Mouse (Mus musculus): ENCODE measurements around the gene Rbm47. TPM values are rescaled to one million over a fixed set of nuclear protein-coding genes. Genes with fewer than 3 reads are reported as not detected.

Gene Rbm47
- total RNA-seq, 1 experiment from 2014 or later, result 1.9 TPM

DNA sequence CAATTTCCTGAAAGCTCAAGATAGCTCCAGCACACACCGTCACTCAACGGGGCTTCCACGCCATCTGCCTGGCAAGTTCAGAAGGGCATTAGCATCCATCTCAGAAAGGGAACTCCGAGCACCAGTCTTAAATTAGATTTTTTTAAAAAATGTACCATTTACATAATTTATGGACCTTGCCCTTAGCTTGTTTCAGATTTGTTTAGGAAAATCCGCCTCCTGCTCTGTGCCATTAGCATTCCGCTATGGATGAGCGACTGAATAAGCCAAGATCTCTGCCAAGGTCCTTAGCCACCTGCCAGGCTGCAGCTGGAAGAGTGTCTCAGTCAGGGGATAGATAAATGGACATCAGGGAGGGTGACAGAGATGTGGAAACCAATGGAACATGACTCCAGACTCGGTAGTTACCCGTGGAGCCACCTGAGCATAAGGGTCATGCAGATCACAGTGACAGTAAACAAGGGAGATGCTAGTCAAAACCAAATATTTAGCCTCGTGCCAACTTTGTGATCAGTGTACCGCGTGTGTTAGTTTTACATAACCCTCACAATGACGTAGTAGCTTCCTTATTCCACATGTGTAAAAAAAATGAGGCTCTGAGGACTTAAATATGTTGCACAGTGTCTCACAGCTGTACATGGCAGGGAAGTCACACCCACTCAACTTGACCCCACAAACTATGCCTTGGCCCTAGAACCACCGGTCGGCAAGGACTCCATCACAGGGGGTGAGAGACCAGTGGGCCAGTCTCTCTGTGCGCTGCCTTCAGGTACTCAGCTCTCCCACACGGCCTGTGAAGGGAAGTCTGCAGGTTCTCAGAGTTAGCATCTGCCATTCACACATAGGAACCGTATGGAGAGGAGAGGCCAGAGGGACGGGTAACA, 110.6 kb downstream of the Rbm47 start:
- peak in 1 of 2 experiments; percentile 14; a peak in 1 of 4 replicates for ATAC-seq (replicated peaks in 1 of 2; ENCODE audit: insufficient read depth in 1 of 2, low FRiP score in 2 of 2, low TSS enrichment in 1 of 2, low read depth in 1 of 2, poor library complexity in 2 of 2, severe bottlenecking in 2 of 2)

DNA sequence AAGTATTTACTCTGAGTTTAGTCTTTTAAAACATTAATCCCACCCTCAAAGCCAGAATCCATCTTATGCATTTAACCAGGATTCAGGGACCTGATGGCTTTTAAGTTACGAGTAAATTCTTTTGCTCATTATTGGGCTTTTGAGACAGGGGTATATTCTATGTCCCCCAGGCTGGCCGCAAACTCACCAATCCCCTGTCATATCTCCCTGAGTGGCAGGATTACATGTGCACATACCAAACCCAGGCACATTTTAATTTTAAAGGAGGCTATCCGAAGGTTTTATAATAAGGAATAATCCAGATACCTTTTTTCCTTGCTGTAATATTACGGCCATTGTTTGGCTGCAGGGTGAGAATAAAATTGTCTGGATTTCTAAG, 111.3 kb downstream of the Rbm47 start:
- no peak for ATAC-seq (replicated peaks in 1 of 2; ENCODE audit: insufficient read depth in 1 of 2, low FRiP score in 2 of 2, low TSS enrichment in 1 of 2, low read depth in 1 of 2, poor library complexity in 2 of 2, severe bottlenecking in 2 of 2)

DNA sequence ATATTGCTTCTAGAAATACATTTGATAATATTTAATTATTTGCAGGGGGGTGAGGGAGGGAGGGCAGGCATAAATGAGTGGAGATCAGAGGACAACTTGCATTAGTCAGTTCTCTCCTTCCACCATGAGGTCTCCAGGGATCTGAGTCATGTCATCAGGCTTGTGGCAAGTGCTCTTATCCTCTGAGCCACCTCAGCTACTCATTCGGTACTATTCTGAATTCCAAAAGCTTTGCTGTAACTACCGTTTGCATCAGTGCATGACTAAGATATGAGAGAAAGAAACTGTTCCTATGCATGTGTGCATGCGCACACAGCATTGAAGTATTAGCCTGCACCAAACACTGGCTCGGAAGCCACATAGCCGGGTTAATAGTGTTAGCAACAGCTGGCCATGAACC, 114.1 kb downstream of the Rbm47 start:
- no peak for ATAC-seq (replicated peaks in 1 of 2; ENCODE audit: insufficient read depth in 1 of 2, low FRiP score in 2 of 2, low TSS enrichment in 1 of 2, low read depth in 1 of 2, poor library complexity in 2 of 2, severe bottlenecking in 2 of 2)

DNA sequence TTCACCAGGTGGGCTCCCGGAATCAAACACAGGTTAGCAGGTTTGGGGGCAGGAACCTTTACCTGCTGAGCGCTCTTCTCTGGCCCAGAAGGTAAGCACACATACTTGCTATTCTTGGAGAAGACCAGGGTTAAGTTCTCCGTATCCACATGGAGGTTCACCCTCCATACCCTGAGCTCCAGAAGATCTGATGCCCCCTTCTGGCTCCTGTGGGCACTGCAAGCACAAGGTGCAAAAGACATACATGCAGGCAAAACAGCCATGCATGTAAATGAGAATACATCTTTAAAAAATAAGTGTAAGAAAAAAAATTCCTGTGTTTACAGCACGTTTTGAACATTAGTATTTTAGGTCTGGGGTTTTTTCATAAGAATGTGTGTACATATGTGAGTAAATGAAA, 116.2 kb downstream of the Rbm47 start:
- ATAC-seq (replicated peaks in 1 of 2; ENCODE audit: insufficient read depth in 1 of 2, low FRiP score in 2 of 2, low TSS enrichment in 1 of 2, low read depth in 1 of 2, poor library complexity in 2 of 2, severe bottlenecking in 2 of 2), result no peak

DNA sequence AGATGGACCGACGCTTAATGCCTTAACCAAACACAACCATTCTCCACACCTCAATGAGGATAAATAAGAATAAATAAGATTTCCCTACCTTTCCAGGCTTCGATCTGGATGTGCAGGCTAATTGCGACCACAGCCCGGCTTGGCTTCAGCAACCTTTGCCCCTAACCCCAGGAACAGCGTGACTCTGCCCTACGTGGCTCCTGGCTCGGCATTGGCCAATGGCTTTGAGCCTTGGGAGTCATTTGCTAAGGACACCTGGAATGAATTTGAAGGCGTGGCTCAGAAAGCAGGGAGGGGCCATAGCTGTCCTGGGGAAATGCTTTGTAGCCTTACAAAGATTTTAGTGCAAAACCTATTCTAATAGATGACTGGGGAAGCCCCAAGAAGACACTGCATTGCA, 118.5 kb downstream of the Rbm47 start:
- ATAC-seq (replicated peaks in 1 of 2; ENCODE audit: insufficient read depth in 1 of 2, low FRiP score in 2 of 2, low TSS enrichment in 1 of 2, low read depth in 1 of 2, poor library complexity in 2 of 2, severe bottlenecking in 2 of 2), result no peak

DNA sequence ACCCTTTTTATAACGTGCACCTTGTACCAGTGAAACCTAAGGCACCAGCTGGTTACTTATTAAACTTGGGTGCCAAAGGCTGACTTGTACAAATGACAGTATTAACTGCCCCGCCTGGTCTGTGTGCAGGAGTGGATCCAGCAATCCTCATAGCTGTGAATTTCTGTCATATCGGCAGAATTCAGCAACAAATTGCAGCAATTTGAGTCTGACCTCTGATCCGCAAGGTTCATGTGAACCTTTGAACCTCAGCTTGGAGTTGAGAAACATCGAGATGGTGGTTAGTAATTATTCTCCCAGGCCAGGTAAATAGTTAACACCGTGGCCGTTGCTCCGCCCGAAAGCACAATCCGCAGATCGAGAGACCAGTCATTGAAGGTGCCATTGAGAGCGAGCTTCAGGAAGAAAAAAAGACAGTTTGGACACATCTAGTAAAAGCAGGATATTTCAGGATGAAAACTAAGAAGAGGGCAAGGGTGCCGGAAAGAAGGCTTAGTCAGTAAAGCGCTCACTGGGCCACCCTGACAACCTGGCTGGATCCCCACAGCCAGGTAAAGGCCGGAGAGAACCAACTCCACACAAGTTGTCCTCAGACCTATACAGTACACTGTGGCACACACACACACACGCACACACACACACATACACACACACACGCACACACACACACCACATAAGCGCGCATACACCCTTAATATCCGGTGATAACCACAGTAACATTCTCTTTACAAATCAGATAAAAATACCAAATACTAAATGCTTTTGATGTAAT, 120.0 kb downstream of the Rbm47 start:
- ATAC-seq (replicated peaks in 1 of 2; ENCODE audit: insufficient read depth in 1 of 2, low FRiP score in 2 of 2, low TSS enrichment in 1 of 2, low read depth in 1 of 2, poor library complexity in 2 of 2, severe bottlenecking in 2 of 2), result no peak

DNA sequence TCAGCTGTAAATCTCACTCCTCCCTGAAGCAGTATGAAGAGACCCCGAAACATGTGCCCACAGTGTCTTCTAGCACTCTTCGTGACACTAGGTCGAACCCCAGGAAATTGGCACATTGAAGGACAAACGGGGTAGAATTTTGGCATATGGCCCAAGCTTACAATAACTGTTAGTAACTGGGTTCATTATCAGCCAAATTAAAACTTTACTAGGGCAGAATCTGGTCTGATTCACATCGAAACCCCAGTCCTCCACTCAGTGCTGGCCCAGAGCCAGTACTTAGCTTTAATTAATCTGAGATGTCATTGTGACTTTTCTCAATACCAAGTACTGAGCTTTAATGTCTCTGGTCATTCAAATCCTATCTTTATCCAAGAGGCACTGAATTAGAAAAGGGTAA, 122.1 kb downstream of the Rbm47 start:
- ATAC-seq (replicated peaks in 1 of 2; ENCODE audit: insufficient read depth in 1 of 2, low FRiP score in 2 of 2, low TSS enrichment in 1 of 2, low read depth in 1 of 2, poor library complexity in 2 of 2, severe bottlenecking in 2 of 2), result no peak

DNA sequence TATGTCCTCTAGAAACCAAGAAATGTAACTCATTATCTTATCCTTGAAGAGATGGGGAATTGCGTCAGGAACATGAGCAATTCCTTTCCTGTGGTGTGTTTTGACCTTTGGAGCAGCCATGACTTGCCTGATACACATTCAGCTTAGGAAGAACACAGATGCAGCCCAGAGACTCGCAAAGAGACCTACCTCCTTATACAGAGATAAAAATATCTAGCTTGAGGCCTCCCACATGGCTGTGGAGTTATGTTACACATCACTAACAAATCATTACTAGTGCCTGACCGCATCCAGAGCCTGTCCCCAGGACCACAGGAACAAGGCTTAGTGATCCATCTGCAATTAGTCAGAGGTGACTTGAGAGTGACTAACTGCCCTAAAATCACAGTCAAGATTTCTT, 126.6 kb downstream of the Rbm47 start:
- ATAC-seq (replicated peaks in 1 of 2; ENCODE audit: insufficient read depth in 1 of 2, low FRiP score in 2 of 2, low TSS enrichment in 1 of 2, low read depth in 1 of 2, poor library complexity in 2 of 2, severe bottlenecking in 2 of 2), result no peak

DNA sequence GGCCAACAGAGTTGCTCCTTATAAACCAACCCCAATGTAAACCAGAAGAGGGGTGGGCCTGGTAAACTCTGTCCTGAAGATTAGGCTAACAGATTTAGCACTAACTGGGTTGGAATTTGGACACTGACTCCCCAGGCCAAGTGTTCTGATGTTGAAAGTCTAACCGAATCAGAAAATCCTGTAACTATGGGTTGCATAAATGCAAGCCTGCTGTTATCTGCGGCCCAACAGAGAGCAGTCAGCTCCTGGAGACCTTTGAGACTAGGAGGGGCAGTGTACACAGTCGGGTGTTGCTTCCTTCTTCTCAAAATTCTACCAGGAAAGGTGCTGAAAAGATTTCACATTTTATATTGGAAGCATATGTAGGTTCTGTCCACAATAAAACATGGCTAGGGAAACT, 129.0 kb downstream of the Rbm47 start:
- no peak for ATAC-seq (replicated peaks in 1 of 2; ENCODE audit: insufficient read depth in 1 of 2, low FRiP score in 2 of 2, low TSS enrichment in 1 of 2, low read depth in 1 of 2, poor library complexity in 2 of 2, severe bottlenecking in 2 of 2)

DNA sequence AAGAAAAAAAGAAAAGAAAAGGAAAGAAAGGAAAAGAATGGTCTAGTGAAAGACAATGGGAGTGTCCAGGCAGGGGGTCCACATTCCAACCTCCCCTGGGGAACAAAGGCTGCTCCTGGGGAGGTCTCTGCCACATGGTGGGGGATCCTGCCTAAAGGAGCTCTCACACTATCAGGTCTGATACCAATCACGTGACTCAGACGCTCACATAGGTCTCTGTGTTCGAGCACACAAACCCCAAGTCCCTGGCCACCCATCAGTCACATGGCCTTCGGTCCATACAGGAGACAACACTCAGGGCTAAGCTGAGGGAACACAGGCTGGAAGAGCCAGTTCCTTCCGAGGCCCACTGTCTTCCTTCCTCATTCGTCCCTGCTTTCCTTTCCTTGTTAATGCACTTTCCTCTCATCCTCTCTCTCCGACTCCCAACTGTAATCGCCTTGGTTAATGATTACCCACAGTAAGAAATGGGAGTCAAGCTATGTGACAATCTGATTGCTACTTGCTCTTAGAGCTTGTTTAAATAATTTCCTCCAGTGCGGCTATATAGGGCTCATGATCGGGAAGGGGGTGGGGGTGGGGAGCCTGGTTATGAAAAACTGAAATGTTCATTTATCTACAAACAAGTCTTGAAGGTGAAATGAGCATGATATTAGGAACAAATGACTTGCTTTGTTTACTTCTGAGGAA, 130.1 kb downstream of the Rbm47 start:
- ATAC-seq (replicated peaks in 1 of 2; ENCODE audit: insufficient read depth in 1 of 2, low FRiP score in 2 of 2, low TSS enrichment in 1 of 2, low read depth in 1 of 2, poor library complexity in 2 of 2, severe bottlenecking in 2 of 2), result no peak

DNA sequence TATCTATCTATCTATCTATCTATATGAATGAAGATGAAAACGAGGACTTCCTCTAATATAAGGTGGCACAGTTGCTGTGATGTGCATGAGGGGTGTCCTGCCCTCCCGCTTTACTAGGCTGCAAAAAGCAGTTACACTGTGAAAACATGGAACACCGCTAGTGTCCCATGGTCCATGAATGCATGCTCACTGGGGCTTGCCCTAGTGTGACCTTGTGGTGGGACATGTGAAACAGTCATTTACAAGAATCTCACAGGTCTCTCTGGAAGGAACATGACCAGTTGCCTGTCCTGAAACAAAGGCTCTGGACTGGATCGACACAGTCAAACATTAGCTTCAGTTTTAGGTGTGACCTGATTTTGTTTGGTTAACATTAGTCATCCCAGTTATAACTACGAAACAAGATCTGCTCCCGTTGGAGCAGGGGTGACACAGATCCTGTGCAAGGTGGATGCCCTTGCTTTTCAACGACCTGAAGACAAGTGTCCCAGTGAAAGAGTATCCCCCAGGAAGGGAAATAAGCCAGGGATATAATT, 132.1 kb downstream of the Rbm47 start:
- ATAC-seq (replicated peaks in 1 of 2; ENCODE audit: insufficient read depth in 1 of 2, low FRiP score in 2 of 2, low TSS enrichment in 1 of 2, low read depth in 1 of 2, poor library complexity in 2 of 2, severe bottlenecking in 2 of 2), result no peak

DNA sequence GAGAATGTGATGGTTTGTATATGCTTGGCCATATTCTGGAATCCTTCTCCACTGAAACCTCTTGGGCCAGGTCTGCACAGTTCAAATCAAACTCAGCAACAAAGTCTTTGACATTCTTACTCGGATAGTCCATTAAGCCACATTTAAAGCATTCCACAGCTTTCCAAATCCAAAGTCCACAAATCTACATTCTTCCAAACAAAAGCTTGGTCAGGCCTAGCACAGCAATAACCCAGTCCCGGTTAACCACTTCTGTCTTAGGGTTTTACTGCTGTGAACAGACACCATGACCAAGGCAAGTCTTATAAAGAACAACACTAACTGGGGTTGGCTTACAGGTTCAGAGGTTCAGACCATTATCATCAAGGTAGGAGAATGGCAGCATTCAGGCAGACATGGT, 133.1 kb downstream of the Rbm47 start:
- no peak for ATAC-seq (replicated peaks in 1 of 2; ENCODE audit: insufficient read depth in 1 of 2, low FRiP score in 2 of 2, low TSS enrichment in 1 of 2, low read depth in 1 of 2, poor library complexity in 2 of 2, severe bottlenecking in 2 of 2)

DNA sequence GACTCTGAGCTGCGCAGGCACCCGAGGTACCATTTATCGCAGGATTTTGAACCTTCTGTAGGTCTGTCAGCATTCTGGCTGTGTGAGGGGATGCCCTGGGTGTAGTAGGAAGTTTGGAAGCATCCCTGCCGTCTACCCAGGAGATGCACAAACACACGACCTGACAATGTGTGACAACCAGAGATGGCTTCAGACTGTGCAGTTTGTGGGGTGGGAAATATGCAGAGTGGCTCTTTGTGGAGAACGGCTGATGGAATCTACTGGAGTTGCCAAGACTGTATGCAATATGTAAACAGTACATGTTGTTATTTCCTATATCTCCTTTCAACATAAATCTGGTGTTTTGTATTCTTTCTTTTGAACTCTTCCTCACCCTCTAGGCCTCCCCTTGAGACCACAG, 135.9 kb downstream of the Rbm47 start:
- no peak for ATAC-seq (replicated peaks in 1 of 2; ENCODE audit: insufficient read depth in 1 of 2, low FRiP score in 2 of 2, low TSS enrichment in 1 of 2, low read depth in 1 of 2, poor library complexity in 2 of 2, severe bottlenecking in 2 of 2)

DNA sequence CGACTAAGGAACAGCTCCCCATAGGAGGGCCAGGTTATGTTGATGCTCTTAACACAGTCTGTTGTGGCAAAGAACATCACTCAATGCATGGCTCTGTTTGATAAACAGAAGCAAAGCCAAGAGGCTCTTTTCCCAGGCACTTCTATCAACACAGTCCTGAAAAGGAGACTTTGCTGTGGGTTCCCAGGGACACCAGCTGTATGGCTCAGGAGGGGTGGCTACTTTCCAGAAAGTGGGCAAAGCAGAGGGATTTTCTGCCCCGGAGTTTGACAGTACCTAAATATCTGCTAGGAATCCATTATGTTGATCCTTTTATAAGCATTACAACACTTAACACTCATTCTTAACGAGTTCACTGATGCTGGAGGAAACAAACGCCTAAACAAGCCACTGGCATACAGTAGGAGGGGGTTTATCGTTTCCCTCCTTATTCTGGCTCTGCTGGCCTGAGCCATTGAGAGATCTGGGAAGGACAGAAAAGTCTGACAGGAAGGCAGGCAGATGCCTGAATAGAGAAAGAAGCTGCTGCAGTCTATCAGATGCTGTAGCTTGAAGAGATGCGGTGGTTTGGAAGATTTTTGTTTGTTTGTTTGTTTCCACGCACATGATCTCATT, 136.4 kb downstream of the Rbm47 start:
- ATAC-seq (replicated peaks in 1 of 2; ENCODE audit: insufficient read depth in 1 of 2, low FRiP score in 2 of 2, low TSS enrichment in 1 of 2, low read depth in 1 of 2, poor library complexity in 2 of 2, severe bottlenecking in 2 of 2), result no peak

DNA sequence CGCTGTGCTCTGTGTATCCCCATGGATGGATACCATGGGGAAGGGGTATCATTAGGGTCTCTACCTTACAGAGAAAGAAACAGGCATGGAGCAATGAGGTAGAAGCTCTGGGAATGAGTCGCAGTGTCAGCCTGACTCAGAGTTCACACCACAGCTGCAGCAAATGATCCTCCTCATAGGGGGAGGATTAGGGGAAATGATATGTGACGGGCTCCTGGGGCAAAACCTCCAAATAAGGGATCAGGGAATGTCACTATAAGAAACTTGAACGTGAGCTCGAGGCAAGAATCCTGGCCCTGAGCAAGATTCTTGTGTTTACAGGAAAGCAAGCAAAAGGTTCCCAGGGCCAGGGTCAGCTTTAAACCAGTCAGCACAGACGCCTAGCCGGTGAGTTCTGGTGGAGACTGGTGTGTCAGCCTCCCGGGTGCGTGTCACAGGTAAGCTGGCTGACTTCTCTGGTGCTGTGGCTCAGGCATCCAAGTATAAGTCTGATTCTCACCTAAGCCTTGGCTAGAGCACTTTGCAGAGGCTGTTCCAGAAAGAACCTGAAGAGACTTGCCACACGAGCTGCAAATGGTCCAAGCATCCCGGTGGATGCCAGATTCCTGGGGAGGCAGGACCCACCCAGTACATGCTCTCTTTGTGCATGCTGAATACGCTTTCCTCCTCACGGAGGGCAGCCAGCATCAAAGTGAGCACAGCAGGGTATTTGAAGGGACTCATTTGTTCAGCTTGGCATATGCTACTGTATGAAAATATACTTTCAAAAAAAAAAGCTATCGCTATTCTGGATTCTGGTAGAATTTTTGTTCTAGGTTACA, 138.3 kb downstream of the Rbm47 start:
- no peak for ATAC-seq (replicated peaks in 1 of 2; ENCODE audit: insufficient read depth in 1 of 2, low FRiP score in 2 of 2, low TSS enrichment in 1 of 2, low read depth in 1 of 2, poor library complexity in 2 of 2, severe bottlenecking in 2 of 2)

DNA sequence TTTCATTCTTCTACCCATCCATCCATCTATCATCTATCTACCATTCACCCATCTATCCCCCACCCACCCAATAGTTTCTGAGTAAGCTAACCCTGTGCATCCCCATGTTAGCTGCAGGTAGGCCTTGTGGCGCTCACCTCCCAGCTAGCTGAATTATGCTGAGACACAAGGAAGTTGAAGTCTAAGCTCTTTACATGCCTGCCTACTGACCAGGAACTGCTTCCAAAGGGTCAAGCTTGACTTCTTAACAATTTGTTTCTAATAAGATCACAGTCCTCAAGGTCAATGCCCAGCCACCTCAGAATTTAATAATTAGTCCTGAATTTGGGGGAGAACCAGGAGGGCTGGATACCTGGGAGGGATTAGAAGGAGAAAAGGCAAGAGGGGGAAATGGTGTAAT, 140.1 kb downstream of the Rbm47 start:
- no peak for ATAC-seq (replicated peaks in 1 of 2; ENCODE audit: insufficient read depth in 1 of 2, low FRiP score in 2 of 2, low TSS enrichment in 1 of 2, low read depth in 1 of 2, poor library complexity in 2 of 2, severe bottlenecking in 2 of 2)

DNA sequence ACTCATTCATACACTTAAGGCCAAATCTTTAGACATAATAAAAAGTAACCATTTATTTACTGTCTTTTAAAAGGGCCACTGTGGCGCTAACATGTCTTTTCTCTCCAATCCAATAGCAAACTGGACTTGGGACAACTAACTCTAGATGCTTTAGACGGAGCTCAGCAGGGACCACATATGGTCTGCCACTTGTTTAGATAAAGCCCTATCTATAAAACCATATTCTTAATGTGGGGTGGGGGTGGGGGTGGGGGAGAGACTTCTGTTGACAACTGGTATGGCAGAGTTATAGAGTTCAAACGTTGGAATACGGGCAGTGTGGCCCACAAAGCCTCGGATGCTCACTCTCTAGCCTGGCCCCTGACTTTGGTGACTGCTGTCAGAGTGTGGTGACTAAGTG, 141.2 kb downstream of the Rbm47 start:
- no peak for ATAC-seq (replicated peaks in 1 of 2; ENCODE audit: insufficient read depth in 1 of 2, low FRiP score in 2 of 2, low TSS enrichment in 1 of 2, low read depth in 1 of 2, poor library complexity in 2 of 2, severe bottlenecking in 2 of 2)
